Mouse (Mus musculus): ENCODE data around the gene Shisal1. TPM values are rescaled to one million over a fixed set of nuclear protein-coding genes. Genes with fewer than 3 reads are reported as not detected.
A peak's percentile ranks its signal among the peaks of the same experiment; 100 is the strongest.

Gene Shisal1
- polyA plus RNA-seq, 1 experiment from 2014 or later, result 3.2 TPM

GRCm38 (mm10) chr15:84458983-84459382 is 12.1 kb upstream of the Shisal1 start:
- no peak overlapping the region for H3K4me2 ChIP-seq (replicated peaks; ENCODE audit: low read depth, low read length)
- no peak for ATAC-seq (ENCODE audit: low FRiP score)
- DNase-seq (ENCODE audit: low spot score), result no peak
- H3K36me3 ChIP-seq (ENCODE audit: control insufficient read depth, insufficient read depth, low read length), result no peaks in the 10 kb centered on the region
- H3K27ac ChIP-seq (ENCODE audit: low read depth, low read length), result no peak overlapping the region
- H3K27me3 ChIP-seq (ENCODE audit: control insufficient read depth, insufficient read depth, low read length), result no peaks in the 10 kb centered on the region
- WGBS, result 62% methylated on average over 6 of the region's 6 CpGs
- no peak overlapping the region for H3K4me3 ChIP-seq (ENCODE audit: low read depth, low read length)
- H3K4me1 ChIP-seq (replicated peaks; ENCODE audit: control insufficient read depth, insufficient read depth, low read length), result no peaks in the 10 kb centered on the region
- H3K9me3 ChIP-seq (ENCODE audit: control insufficient read depth, low read length), result no peaks in the 10 kb centered on the region
- no peak overlapping the region for H3K9ac ChIP-seq (ENCODE audit: low read depth, low read length)

DNA sequence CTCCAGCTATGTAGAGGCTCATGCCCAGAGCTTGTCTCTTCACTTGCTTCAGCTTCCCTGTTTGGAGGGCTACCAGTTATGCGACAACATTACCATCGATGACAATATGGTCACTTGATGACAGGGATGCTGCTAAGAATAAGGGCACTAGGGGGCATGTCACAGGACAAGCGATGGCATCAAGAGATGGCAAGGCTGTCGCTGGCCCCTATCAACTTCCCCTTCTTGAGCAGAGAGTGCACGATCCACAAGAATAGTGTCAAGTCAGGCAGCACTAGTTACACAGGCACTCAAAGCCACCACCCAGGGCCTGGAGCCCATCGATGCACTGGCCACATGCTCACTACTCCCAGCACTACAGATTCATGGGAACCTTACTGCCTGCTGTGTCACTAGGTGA is 8.4 kb upstream of the Shisal1 start:
- DNase-seq (ENCODE audit: low spot score) (no peak), ATAC-seq (ENCODE audit: low FRiP score) (no peak)
- 93% methylated on average over 6 of the region's 6 CpGs for WGBS
- Histone ChIP-seq H3K4me1 (replicated peaks; ENCODE audit: control insufficient read depth, insufficient read depth, low read length) (peaks cover 4% of the 10 kb centered on the region), H3K9me3 (ENCODE audit: control insufficient read depth, low read length) (no peaks in the 10 kb centered on the region), H3K36me3 (ENCODE audit: control insufficient read depth, insufficient read depth, low read length) (no peaks in the 10 kb centered on the region), H3K27me3 (ENCODE audit: control insufficient read depth, insufficient read depth, low read length) (0 out of 2 replicates have a peak, but pooled peaks cover 2% of the 10 kb centered on the region), H3K9ac (ENCODE audit: low read depth, low read length) (no peak overlapping the region), H3K4me2 (replicated peaks; ENCODE audit: low read depth, low read length) (no peak overlapping the region), H3K4me3 (ENCODE audit: low read depth, low read length) (no peak overlapping the region), H3K27ac (ENCODE audit: low read depth, low read length) (no peak overlapping the region)

DNA sequence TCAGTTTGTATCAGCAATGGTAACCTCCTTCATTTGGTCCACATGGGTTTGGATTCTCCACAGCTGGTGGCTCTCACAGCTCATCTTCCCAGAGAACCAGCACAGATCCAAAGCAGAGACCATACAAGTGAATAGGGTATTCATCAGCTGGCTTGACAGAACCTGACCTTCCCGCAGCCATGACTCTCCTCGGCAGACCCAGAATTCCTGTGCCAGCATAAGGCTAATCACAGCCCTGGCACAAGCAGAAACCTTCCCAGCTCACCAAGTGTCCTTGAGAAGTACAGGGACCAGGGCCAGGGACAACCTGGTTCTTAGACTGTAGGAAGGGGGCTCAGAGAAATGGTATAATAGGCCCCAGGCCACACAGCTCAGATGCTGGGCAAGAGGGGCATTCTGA is 6.2 kb upstream of the Shisal1 start:
- DNase-seq (ENCODE audit: low spot score) (no peak), ATAC-seq (ENCODE audit: low FRiP score) (no peak)
- H3K4me1 ChIP-seq (replicated peaks; ENCODE audit: control insufficient read depth, insufficient read depth, low read length), result peaks cover 7% of the 10 kb centered on the region
- WGBS, result 82% methylated on average over 2 of the region's 2 CpGs
- peaks cover 7% of the 10 kb centered on the region; the same call in 1 of the 2 replicates for H3K27me3 ChIP-seq (ENCODE audit: control insufficient read depth, insufficient read depth, low read length)
- no peak overlapping the region for H3K4me3 ChIP-seq (ENCODE audit: low read depth, low read length)
- no peaks in the 10 kb centered on the region for H3K36me3 ChIP-seq (ENCODE audit: control insufficient read depth, insufficient read depth, low read length)
- H3K9ac ChIP-seq (ENCODE audit: low read depth, low read length), result no peak overlapping the region
- H3K9me3 ChIP-seq (ENCODE audit: control insufficient read depth, low read length), result no peaks in the 10 kb centered on the region
- H3K4me2 ChIP-seq (replicated peaks; ENCODE audit: low read depth, low read length), result no peak overlapping the region
- H3K27ac ChIP-seq (ENCODE audit: low read depth, low read length), result no peak overlapping the region

- Histone ChIP-seq H3K9ac (ENCODE audit: low read depth, low read length) (peak overlapping the region; percentile 40; the same call in 1 of the 2 replicates), H3K9me3 (ENCODE audit: control insufficient read depth, low read length) (no peaks in the 10 kb centered on the region), H3K4me3 (ENCODE audit: low read depth, low read length) (no peak overlapping the region), H3K27ac (ENCODE audit: low read depth, low read length) (no peak overlapping the region), H3K4me2 (replicated peaks; ENCODE audit: low read depth, low read length) (peak overlapping the region; percentile 29), H3K27me3 (ENCODE audit: control insufficient read depth, insufficient read depth, low read length) (peaks cover 19% of the 10 kb centered on the region), H3K36me3 (ENCODE audit: control insufficient read depth, insufficient read depth, low read length) (no peaks in the 10 kb centered on the region), H3K4me1 (replicated peaks; ENCODE audit: control insufficient read depth, insufficient read depth, low read length) (peaks cover 8% of the 10 kb centered on the region)
- ATAC-seq (ENCODE audit: low FRiP score) (peak; percentile 34; the same call in 1 of the 2 replicates), DNase-seq (ENCODE audit: low spot score) (peak; percentile 64)
- WGBS, result 1% methylated on average over 19 of the region's 21 CpGs
Observed at GRCm38 (mm10) chr15:84450441-84451183, 3.7 kb upstream of the Shisal1 start.

- H3K4me3 ChIP-seq (ENCODE audit: low read depth, low read length), result peak overlapping the region; percentile 60
- no peak; the same call in 1 of the 2 replicates for ATAC-seq (ENCODE audit: low FRiP score)
- H3K4me1 ChIP-seq (replicated peaks; ENCODE audit: control insufficient read depth, insufficient read depth, low read length), result peaks cover 15% of the 10 kb centered on the region
- peak; percentile 56 for DNase-seq (ENCODE audit: low spot score)
- H3K9me3 ChIP-seq (ENCODE audit: control insufficient read depth, low read length), result no peaks in the 10 kb centered on the region
- H3K9ac ChIP-seq (ENCODE audit: low read depth, low read length), result peak overlapping the region; percentile 71
- under 1% methylated on average over 73 of the region's 99 CpGs for WGBS
- H3K27me3 ChIP-seq (ENCODE audit: control insufficient read depth, insufficient read depth, low read length), result peaks cover 18% of the 10 kb centered on the region
- no peak overlapping the region for H3K27ac ChIP-seq (ENCODE audit: low read depth, low read length)
- peak overlapping the region; percentile 99 for H3K4me2 ChIP-seq (replicated peaks; ENCODE audit: low read depth, low read length)
- no peaks in the 10 kb centered on the region for H3K36me3 ChIP-seq (ENCODE audit: control insufficient read depth, insufficient read depth, low read length)
Observed at GRCm38 (mm10) chr15:84445812-84446716, 833 bp downstream of the Shisal1 start.

DNA sequence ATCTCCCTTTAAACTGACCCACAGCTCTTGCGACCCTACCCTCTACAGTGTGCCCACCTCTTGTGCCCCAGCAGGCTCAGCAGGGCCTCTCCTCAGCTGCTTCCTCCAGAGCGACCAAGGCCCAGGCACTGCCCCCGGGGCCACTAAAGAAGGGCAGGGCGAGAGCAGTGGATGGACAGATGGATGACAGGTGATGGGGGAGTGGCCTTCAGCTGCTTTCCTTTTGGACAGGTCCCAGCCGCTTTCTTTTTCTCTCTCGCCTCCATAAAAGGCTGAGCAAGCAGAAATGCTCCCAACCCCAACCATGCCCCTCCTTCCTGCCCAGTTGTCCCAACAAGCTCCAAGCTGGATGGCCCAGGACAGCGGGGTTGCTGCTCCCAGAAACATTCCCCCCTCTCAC is 2.7 kb downstream of the Shisal1 start:
- DNase-seq (ENCODE audit: low spot score), result no peak
- WGBS, result 31% methylated on average over 7 of the region's 7 CpGs
- no peak; the same call in 1 of the 2 replicates for ATAC-seq (ENCODE audit: low FRiP score)
- no peak overlapping the region for H3K9ac ChIP-seq (ENCODE audit: low read depth, low read length)
- peaks cover 11% of the 10 kb centered on the region for H3K4me1 ChIP-seq (replicated peaks; ENCODE audit: control insufficient read depth, insufficient read depth, low read length)
- no peak overlapping the region for H3K27ac ChIP-seq (ENCODE audit: low read depth, low read length)
- no peak overlapping the region for H3K4me3 ChIP-seq (ENCODE audit: low read depth, low read length)
- peak overlapping the region; percentile 6; the same call in 1 of the 2 replicates for H3K4me2 ChIP-seq (replicated peaks; ENCODE audit: low read depth, low read length)
- H3K9me3 ChIP-seq (ENCODE audit: control insufficient read depth, low read length), result no peaks in the 10 kb centered on the region
- no peaks in the 10 kb centered on the region for H3K36me3 ChIP-seq (ENCODE audit: control insufficient read depth, insufficient read depth, low read length)
- H3K27me3 ChIP-seq (ENCODE audit: control insufficient read depth, insufficient read depth, low read length), result peaks cover 18% of the 10 kb centered on the region

GRCm38 (mm10) chr15:84443631-84444030 is 3.3 kb downstream of the Shisal1 start:
- no peak overlapping the region for H3K9ac ChIP-seq (ENCODE audit: low read depth, low read length)
- H3K36me3 ChIP-seq (ENCODE audit: control insufficient read depth, insufficient read depth, low read length), result no peaks in the 10 kb centered on the region
- H3K4me1 ChIP-seq (replicated peaks; ENCODE audit: control insufficient read depth, insufficient read depth, low read length), result peaks cover 11% of the 10 kb centered on the region
- no peak overlapping the region for H3K4me3 ChIP-seq (ENCODE audit: low read depth, low read length)
- peak overlapping the region; percentile 6; the same call in 1 of the 2 replicates for H3K4me2 ChIP-seq (replicated peaks; ENCODE audit: low read depth, low read length)
- WGBS, result 34% methylated on average over 10 of the region's 10 CpGs
- H3K9me3 ChIP-seq (ENCODE audit: control insufficient read depth, low read length), result no peaks in the 10 kb centered on the region
- peak; percentile 37 for DNase-seq (ENCODE audit: low spot score)
- peak overlapping the region; percentile 45; the same call in 1 of the 2 replicates for H3K27ac ChIP-seq (ENCODE audit: low read depth, low read length)
- no peak for ATAC-seq (ENCODE audit: low FRiP score)
- peaks cover 15% of the 10 kb centered on the region for H3K27me3 ChIP-seq (ENCODE audit: control insufficient read depth, insufficient read depth, low read length)

DNA sequence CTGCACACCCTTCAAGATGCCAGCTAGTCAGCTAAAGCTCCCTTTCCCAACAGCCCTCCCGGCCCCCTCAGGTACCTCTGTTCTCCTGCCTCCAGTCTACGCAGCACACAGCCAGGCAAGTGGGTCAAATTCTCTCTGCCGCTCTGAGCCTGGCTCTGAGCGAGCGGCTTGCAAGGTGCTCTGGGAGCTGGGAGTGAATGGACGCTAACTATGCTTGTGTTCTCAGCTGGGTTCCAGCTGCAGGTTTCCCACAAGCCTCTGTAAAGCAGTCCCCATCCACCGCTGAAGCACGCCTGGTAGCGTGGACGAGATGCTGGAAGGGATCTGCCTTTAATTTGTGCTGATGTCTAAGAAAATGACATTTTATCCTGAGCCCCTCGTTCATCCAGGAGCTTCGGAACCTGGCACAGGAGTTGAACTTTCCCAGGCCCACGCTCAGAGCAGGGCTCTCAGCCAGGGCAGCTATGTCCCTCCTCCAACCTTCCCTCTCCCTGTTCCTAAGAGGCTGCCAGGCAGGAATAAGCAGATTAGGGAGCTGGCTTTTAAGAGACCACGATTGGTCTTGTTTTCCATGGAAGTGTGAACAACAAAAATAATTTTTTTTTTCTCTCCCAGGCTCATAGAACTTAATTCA is 5.1 kb downstream of the Shisal1 start:
- no peaks in the 10 kb centered on the region for H3K36me3 ChIP-seq (ENCODE audit: control insufficient read depth, insufficient read depth, low read length)
- WGBS, result 42% methylated on average over 14 of the region's 14 CpGs
- no peak overlapping the region for H3K9ac ChIP-seq (ENCODE audit: low read depth, low read length)
- H3K9me3 ChIP-seq (ENCODE audit: control insufficient read depth, low read length), result no peaks in the 10 kb centered on the region
- no peak for DNase-seq (ENCODE audit: low spot score)
- H3K27ac ChIP-seq (ENCODE audit: low read depth, low read length), result no peak overlapping the region
- peaks cover 11% of the 10 kb centered on the region for H3K4me1 ChIP-seq (replicated peaks; ENCODE audit: control insufficient read depth, insufficient read depth, low read length)
- no peak for ATAC-seq (ENCODE audit: low FRiP score)
- H3K4me3 ChIP-seq (ENCODE audit: low read depth, low read length), result no peak overlapping the region
- H3K27me3 ChIP-seq (ENCODE audit: control insufficient read depth, insufficient read depth, low read length), result peaks cover 2% of the 10 kb centered on the region; the same call in 1 of the 2 replicates
- H3K4me2 ChIP-seq (replicated peaks; ENCODE audit: low read depth, low read length), result no peak overlapping the region

Measured in hindbrain, embryonic 11.5 days (tissue).